Mouse (Mus musculus) bone marrow, adult 2 months (tissue): ENCODE measurements around the gene Cep104.

ENCODE experiments used
- CTCF ChIP-seq: fragments of 200-500 bp; IDR thresholded peaks from 2 replicates; pipeline ENCODE4 v1.5.1; 2011; ENCODE audit warnings: low read length, control low read depth; ENCODE audit not compliant: control insufficient read depth, insufficient read depth
- POLR2A ChIP-seq: fragments of 200-500 bp; IDR thresholded peaks from 2 replicates; pipeline ENCODE4 v1.6.1; 2011; ENCODE audit warnings: low read depth, mild to moderate bottlenecking, control low read depth, low read length, borderline replicate concordance; ENCODE audit not compliant: control insufficient read depth

DNA sequence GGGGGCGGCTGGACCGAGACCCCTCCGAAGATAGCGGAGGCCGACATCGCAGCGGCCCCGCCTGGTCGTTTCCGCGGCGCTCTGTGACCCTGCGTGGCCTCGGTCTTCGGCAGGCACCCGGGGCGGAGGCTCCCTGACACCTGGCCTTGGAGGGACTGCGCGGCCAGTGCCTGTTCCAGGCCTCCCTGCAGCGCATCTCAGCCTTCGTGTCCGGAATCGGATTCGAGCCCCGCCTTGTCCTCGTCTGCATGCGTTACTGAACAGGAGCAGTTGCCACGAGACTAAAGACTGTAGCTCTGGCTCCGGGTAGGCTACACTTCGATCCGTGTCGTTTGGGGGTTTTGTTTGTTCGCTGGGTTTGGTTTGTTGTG lies 283 bp downstream of the Cep104 start:
- TF ChIP-seq CTCF, result no peak
- no peak for TF ChIP-seq POLR2A
